Mouse (Mus musculus) monocyte, adult 2 months (primary cell): ENCODE data around the gene Slc44a1.

ENCODE experiments used
- DNase-seq, 2 experiments: peaks; one replicate each; pipeline ENCODE4 v3.0.0; 2022; ENCODE audit warnings: low spot score in 2 of 2, low read depth in 1 of 2

Slc44a1 gene

DNA sequence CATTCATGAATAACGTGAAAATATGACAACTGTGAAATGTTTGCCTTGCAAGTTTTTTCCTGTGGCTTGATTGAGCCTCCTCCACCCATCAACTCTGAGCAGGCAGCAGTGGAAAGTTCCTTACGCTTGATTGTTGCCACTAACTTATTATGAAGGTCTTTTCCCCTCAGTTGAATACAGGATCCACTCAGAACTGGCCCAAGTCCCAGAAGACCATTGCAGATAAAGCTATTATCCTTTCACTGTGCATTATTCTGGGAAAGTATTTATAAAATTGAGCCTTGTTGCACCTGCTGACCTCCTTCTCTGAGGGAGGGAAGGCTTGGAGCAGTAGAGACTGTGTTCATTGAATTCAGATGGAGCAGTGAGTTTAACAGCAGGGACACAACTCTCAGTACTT, 86.2 kb downstream of the Slc44a1 start:
- no peak for DNase-seq

DNA sequence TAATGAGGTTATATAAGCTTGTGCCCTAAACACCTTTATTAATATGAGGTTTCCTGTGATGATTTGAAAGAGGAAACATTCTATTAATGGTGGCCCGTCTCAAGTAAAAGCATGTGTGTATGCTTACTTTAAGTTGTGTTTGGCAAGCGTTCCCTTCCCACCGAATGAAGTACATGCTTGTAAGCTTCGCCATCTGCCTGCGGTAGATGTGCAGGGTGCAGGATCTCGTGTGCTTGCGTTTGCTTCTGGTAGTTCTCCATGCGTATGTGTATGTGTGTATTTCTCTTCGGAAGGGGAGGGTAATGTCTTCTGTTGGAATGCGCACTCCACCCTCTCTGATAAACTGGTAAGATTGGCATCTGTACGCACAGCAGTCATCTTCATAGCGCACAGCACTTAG, 95.6 kb downstream of the Slc44a1 start:
- no peak for DNase-seq

GRCm38 (mm10) chr4:53537101-53537500, 96.9 kb downstream of the Slc44a1 start:
- no peak for DNase-seq

GRCm38 (mm10) chr4:53537539-53537938, 97.3 kb downstream of the Slc44a1 start:
- DNase-seq = no peak

DNA sequence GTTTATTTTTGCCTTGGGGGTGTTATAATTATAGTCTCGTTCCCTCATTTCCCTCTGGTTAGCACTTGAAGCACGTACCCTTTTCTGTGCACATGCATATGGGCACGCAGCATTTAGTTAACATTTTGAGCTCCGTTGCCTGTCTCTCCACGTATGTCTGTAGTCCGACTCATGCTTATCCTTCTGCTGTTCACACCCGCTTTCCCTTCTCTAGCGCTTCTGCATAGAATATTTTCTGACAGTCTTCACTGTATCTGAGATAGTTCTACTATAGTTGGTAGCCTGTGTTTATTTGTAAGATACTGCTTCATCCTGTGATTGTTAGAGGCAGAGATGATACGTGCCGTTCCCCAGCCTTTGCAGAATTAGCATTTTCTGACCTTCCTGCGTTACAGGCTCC, 98.4 kb downstream of the Slc44a1 start:
- DNase-seq = no peak

GRCm38 (mm10) chr4:53539929-53540328, 99.7 kb downstream of the Slc44a1 start:
- DNase-seq = no peak

DNA sequence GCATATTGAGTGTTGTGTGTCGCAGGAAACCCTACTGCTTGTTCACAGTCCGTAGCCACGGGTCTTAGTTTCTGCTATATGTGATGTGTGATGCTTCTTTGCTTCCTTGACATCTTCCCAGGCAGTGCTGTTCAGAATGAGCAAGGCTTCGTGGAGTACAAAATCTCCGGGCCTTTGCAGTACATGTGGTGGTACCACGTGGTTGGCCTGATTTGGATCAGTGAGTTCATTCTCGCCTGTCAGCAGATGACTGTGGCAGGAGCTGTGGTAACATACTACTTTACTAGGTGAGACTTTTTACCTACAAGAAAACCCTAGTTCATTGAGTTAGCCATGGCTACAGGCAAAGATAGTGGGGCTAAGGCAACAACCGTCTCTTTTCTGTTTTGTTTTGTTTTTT, 103.2 kb downstream of the Slc44a1 start:
- no peak for DNase-seq

GRCm38 (mm10) chr4:53544889-53545288, 104.7 kb downstream of the Slc44a1 start:
- DNase-seq = no peak

- DNase-seq = no peak
These were observed 107.2 kb downstream of the Slc44a1 start for GRCm38 (mm10) chr4:53547381-53547780.

- no peak for DNase-seq
These were observed 109.2 kb downstream of the Slc44a1 start for GRCm38 (mm10) chr4:53549375-53549774.

DNA sequence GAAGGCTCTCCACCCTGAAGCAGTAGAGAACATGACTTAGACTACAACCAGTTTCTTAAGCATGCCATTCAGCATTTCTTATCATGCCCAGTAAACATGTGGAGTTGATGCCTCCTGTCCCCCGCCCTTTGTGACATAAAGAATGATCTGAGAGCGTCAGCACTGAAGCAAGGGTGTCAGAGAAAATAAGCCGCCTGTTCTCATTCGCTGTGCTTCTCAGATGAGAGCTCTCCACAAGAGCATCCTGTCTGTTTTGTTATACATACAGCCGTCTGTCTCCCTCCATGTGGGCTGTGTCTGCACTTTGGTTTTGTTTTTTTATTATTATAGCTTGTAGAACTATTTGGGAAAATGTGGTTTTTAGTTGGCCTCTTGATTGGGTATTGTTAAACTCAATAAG, 124.4 kb downstream of the Slc44a1 start:
- no peak for DNase-seq

DNA sequence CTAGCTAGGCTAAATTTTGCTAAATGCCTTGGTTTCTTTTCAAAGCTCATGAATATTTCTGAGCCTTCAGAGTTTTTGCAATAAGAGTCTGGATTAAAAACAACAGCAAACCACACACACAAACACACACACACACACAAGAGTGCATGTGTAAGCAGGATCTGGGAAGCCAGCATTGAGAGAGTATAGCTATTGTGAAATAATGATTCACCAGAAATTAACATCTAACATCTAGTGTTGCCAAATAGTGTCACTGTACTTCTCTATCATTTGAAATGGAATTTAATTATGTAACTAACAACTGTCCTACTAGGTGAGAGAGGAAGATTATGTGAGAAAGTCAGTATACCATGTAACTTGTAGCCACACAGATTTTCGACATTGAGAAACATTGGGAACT, 126.9 kb downstream of the Slc44a1 start:
- no peak for DNase-seq

DNA sequence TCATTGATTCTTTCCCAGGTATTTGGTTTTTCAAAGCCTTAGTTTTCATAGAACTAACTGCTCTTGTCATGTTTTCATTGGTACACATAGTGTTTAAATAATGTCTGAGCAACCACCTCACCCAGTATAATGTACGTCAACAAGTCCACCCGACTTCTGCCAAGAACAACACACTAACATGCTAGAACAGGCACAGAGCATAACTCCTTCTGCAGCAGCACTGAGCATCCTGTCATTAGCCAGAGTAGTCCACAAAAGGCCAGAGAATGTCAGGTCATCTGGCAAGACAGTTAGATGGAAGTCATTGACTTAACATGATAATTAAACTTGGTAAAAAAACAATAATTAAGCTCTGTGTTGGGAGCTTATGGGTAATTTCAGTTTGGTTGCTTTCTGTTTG, 135.3 kb downstream of the Slc44a1 start:
- DNase-seq = no peak

- DNase-seq = no peak
These were observed 147.5 kb downstream of the Slc44a1 start for GRCm38 (mm10) chr4:53587676-53588075.

GRCm38 (mm10) chr4:53588936-53589335, 148.7 kb downstream of the Slc44a1 start:
- no peak for DNase-seq

DNA sequence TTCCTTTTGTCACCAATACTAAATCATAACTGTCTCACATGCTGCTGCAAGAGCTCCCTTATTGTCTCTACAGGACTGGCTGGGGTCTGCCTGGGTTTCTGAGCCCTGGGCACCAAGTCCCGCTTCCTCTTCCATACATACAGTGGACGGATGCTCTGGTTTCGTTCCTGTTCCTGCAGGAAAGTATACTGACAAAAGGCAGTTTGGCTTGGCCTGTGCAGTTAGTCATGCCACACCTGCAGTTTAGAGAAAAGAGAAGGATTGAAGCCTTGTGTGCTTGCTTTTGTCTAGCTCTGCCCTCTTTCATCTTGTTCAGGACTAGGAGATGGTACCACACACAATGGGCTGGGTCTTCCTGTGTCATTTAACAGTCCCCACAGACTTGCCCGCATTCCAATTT, 149.3 kb downstream of the Slc44a1 start:
- DNase-seq = no peak

DNA sequence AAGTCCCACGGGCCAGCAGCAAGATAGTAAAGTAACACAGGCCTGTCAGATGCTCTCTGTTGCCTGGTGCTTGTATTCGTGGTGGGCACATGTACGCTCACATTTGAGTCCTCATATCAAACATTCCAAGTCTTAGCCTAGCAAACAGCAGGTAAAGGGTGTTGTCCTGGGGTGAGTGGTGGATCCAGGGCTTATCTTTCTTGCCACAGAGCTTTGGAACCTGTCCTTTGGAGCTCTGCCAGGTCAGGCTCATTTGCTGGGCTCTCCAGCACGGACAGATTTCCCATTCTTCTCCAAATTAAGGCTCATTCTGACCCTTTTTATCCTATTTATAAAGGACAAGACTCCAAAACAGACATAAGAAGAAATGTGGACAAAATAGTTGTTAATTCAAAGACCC, 149.9 kb downstream of the Slc44a1 start:
- no peak for DNase-seq

DNA sequence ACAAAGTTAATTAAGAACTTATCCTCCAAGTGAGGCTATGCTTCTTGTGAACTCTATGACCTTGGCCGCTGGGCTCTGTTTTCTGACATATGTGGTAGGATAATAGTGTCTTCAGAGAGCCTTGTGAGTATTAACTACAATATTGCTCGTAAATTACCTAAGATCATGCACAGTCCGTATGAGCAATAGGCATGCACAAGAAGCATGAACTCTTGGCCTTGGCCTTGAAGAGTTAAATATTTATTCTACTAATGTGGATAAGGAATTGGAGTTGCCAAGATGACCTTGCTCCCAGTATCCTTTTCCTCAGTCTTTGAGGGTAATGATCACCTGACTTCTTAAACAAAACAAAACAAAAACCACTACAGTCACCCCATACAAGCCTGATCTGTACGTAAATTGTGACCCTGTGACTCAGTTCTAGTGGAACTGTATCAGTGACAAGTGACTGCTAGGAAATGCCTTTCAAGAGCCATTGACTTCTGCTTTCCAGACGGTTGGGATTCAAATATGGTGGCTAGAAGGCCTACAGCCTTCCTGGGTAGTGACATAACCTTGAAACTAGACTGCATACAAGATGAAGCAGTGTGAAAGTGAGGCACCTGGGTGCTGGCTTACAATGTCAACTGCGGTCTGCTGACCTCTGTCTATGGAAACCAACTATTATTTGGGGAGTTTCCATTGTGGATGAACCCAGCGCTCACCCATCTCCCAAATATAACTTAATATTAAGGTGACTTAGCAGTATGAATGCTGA, 150.7 kb downstream of the Slc44a1 start:
- no peak for DNase-seq

- no peak for DNase-seq
These were observed 151.3 kb downstream of the Slc44a1 start for GRCm38 (mm10) chr4:53591536-53591935.

GRCm38 (mm10) chr4:53591941-53592340, 151.7 kb downstream of the Slc44a1 start:
- DNase-seq = no peak

DNA sequence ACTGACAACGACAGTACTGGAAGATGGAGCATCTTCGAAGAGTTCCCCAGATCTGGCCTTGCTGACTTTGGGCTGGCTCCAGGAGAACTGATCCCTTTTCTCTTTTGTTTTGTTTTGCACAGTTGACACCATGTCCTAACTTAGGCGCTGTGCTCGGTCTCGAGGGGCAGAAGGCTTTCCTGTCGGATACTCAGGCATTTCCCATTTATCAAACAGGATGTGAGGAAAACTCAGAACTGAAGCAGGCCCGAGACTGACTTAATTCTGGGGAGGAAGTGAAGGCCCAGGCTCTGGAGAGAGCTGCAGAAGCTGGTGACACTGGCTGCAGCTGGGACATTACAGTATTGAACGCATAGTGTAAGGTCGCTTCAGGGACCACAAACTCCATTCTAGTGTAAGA, 152.2 kb downstream of the Slc44a1 start:
- DNase-seq = no peak

GRCm38 (mm10) chr4:53594204-53594603, 154.0 kb downstream of the Slc44a1 start:
- DNase-seq = no peak
